Mouse (Mus musculus): ENCODE results near the gene Plxdc1.

Gene Plxdc1

DNA sequence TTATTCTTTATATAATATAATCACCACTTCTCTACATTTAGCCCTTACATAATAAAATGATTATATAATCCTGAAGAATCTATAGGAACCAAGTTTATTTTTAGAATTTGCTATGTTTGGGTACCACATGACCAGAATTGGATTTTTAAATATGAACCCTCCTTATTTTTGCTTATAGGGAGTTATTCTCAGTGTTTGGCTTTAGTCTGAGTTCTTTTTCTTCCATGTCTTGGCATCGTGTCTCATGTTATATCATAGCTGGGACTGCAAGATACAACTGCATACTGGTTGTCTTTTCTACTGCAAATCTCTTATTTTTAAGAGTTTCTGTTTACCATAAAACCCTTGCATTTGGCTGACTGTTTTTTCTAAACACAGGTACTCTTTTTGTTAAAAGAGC is 111.8 kb downstream of the Plxdc1 start:
- in situ Hi-C loops (cut with MboI, MseI), result loop anchor here in 1 of 2 experiments (25.0 kb wide), 1 partner anchor 863 kb away; the partner anchor contains the start of genes Med24 and Thra

Measured in T-helper 17 cell (primary cell).